Mouse (Mus musculus): ENCODE measurements around the gene Slc25a43. TPM values are rescaled to one million over a fixed set of nuclear protein-coding genes. Genes with fewer than 3 reads are reported as not detected.
A peak's percentile ranks its signal among the peaks of the same experiment; 100 is the strongest.

Slc25a43 gene
- 2.6 and 6.8 TPM in 2 replicates for polyA plus RNA-seq (2011; ENCODE audit: insufficient read length, low read depth, missing spikeins)

GRCm38 (mm10) chrX:36743503-36744101, at the start of gene Slc25a43:
Gene Slc25a43, plus strand, starts transcription at chrX:36743659.
- TF ChIP-seq CTCF (IDR thresholded peaks at IDR 0.05; ENCODE audit: borderline replicate concordance, insufficient read depth, low read length): no peak
- TF ChIP-seq POLR2A (IDR thresholded peaks at IDR 0.05; ENCODE audit: low read depth, low read length): 0 out of 2 replicates have a peak, but pooled peaks have one; percentile 31
- Histone ChIP-seq H3K4me1 (ENCODE audit: control insufficient read depth, insufficient read depth, low read length) (peaks cover 3% of the 10 kb centered on the region; the same call in 1 of the 2 replicates), H3K4me3 (ENCODE audit: insufficient read depth, low read length) (peak within 1 kb of the TSS; percentile 42), H3K27ac (ENCODE audit: insufficient read depth, low read length) (no peak within 1 kb of the TSS)

GRCm38 (mm10) chrX:36740124-36740951, 3.1 kb upstream of the Slc25a43 start:
- H3K4me1 ChIP-seq (ENCODE audit: control insufficient read depth, insufficient read depth, low read length): no peaks in the 10 kb centered on the region
- TF ChIP-seq POLR2A (IDR thresholded peaks at IDR 0.05; ENCODE audit: low read depth, low read length) (no peak), CTCF (IDR thresholded peaks at IDR 0.05; ENCODE audit: borderline replicate concordance, insufficient read depth, low read length) (no peak)

DNA sequence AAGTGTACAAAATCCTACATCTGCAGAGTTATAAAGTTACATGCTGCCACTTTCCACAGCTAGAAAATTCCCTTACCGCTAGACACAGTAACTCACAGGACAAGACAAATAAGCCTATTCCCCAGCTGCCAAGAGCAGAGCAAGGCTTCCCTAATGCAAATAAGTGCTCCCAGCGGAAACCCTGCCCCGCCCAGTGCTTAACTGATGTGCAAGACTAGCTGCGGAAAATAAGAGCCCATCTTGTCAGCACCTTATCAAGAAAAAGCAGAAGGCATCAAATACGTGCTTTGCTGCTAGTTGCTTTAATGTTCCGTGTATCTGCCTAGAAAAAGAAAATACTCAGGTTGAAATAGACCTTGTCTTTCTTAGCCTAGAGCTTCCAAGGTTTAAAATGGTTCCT, 2.2 kb upstream of the Slc25a43 start:
- H3K27ac ChIP-seq (ENCODE audit: insufficient read depth, low read length): no peak overlapping the region
- no peak for TF ChIP-seq POLR2A (IDR thresholded peaks at IDR 0.05; ENCODE audit: low read depth, low read length)
- TF ChIP-seq CTCF (IDR thresholded peaks at IDR 0.05; ENCODE audit: borderline replicate concordance, insufficient read depth, low read length): no peak
- no peak overlapping the region for H3K4me3 ChIP-seq (ENCODE audit: insufficient read depth, low read length)
- no peaks in the 10 kb centered on the region for H3K4me1 ChIP-seq (ENCODE audit: control insufficient read depth, insufficient read depth, low read length)

More at GRCm38 (mm10) chrX:36740124-36740951, 3.1 kb upstream of the Slc25a43 start:
- Histone ChIP-seq H3K4me3 (ENCODE audit: insufficient read depth, low read length) (no peak overlapping the region), H3K27ac (ENCODE audit: insufficient read depth, low read length) (no peak overlapping the region)

DNA sequence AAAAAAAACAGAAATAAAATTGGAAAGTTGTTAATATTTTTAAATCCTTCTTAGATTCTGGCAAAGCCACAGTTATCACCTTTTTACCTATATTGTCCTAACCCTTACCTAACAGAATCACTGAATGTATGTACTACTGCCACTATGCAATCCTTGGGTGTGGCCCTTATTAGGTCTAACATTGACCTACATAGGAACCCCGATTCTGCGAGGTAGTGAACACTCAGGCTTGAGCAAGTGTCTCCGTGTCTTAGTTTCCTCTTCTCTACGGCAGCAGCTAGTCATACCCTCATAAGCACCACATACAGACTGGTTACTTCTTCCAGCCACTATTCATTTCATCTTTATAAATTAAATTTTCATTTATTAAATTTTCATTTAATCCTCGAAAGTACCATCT, 715 bp upstream of the Slc25a43 start:
- Histone ChIP-seq H3K27ac (ENCODE audit: insufficient read depth, low read length) (no peak overlapping the region), H3K4me1 (ENCODE audit: control insufficient read depth, insufficient read depth, low read length) (no peaks in the 10 kb centered on the region), H3K4me3 (ENCODE audit: insufficient read depth, low read length) (no peak overlapping the region)
- TF ChIP-seq POLR2A (IDR thresholded peaks at IDR 0.05; ENCODE audit: low read depth, low read length) (no peak), CTCF (IDR thresholded peaks at IDR 0.05; ENCODE audit: borderline replicate concordance, insufficient read depth, low read length) (no peak)

GRCm38 (mm10) chrX:36744735-36745134, 1.3 kb downstream of the Slc25a43 start:
- Histone ChIP-seq H3K4me1 (ENCODE audit: control insufficient read depth, insufficient read depth, low read length) (peaks cover 3% of the 10 kb centered on the region), H3K4me3 (ENCODE audit: insufficient read depth, low read length) (no peak overlapping the region), H3K27ac (ENCODE audit: insufficient read depth, low read length) (no peak overlapping the region)
- TF ChIP-seq CTCF (IDR thresholded peaks at IDR 0.05; ENCODE audit: borderline replicate concordance, insufficient read depth, low read length) (no peak), POLR2A (IDR thresholded peaks at IDR 0.05; ENCODE audit: low read depth, low read length) (peak; percentile 31; the same call in 1 of the 2 replicates)

- Histone ChIP-seq H3K4me3 (ENCODE audit: insufficient read depth, low read length) (no peak overlapping the region), H3K27ac (ENCODE audit: insufficient read depth, low read length) (no peak overlapping the region), H3K4me1 (ENCODE audit: control insufficient read depth, insufficient read depth, low read length) (peaks cover 3% of the 10 kb centered on the region)
- TF ChIP-seq CTCF (IDR thresholded peaks at IDR 0.05; ENCODE audit: borderline replicate concordance, insufficient read depth, low read length): no peak
- TF ChIP-seq POLR2A (IDR thresholded peaks at IDR 0.05; ENCODE audit: low read depth, low read length): no peak
Observed at GRCm38 (mm10) chrX:36745333-36745732, 1.9 kb downstream of the Slc25a43 start.

- TF ChIP-seq POLR2A (IDR thresholded peaks at IDR 0.05; ENCODE audit: low read depth, low read length): no peak
- TF ChIP-seq CTCF (IDR thresholded peaks at IDR 0.05; ENCODE audit: borderline replicate concordance, insufficient read depth, low read length): no peak
- no peak overlapping the region for H3K27ac ChIP-seq (ENCODE audit: insufficient read depth, low read length)
Observed at GRCm38 (mm10) chrX:36746789-36747188, 3.3 kb downstream of the Slc25a43 start.

DNA sequence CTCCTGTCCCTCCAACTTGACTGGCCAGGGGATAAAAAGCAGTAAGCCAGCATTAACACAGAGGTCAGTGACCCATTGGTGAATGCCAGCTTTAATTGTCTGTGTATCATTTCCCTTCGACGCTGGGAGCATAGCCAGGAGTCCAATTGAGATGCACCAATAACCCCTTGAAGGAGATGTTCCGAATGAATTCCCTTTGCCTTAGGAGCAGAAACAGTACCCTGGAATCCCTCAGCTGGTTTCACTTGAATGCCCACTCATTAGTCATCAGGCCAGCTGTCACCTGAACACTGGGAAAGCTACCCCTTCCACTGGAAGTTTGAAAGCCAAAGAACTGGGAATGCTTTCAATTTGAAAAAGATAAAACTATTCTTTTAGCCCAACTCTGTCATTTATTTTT, 5.1 kb downstream of the Slc25a43 start:
- H3K4me3 ChIP-seq (ENCODE audit: insufficient read depth, low read length): no peak overlapping the region
- H3K4me1 ChIP-seq (ENCODE audit: control insufficient read depth, insufficient read depth, low read length): peaks cover 3% of the 10 kb centered on the region
- H3K27ac ChIP-seq (ENCODE audit: insufficient read depth, low read length): peak overlapping the region; percentile 81
- TF ChIP-seq POLR2A (IDR thresholded peaks at IDR 0.05; ENCODE audit: low read depth, low read length) (no peak), CTCF (IDR thresholded peaks at IDR 0.05; ENCODE audit: borderline replicate concordance, insufficient read depth, low read length) (no peak)

More at GRCm38 (mm10) chrX:36746789-36747188, 3.3 kb downstream of the Slc25a43 start:
- Histone ChIP-seq H3K4me1 (ENCODE audit: control insufficient read depth, insufficient read depth, low read length) (peaks cover 3% of the 10 kb centered on the region), H3K4me3 (ENCODE audit: insufficient read depth, low read length) (no peak overlapping the region)

DNA sequence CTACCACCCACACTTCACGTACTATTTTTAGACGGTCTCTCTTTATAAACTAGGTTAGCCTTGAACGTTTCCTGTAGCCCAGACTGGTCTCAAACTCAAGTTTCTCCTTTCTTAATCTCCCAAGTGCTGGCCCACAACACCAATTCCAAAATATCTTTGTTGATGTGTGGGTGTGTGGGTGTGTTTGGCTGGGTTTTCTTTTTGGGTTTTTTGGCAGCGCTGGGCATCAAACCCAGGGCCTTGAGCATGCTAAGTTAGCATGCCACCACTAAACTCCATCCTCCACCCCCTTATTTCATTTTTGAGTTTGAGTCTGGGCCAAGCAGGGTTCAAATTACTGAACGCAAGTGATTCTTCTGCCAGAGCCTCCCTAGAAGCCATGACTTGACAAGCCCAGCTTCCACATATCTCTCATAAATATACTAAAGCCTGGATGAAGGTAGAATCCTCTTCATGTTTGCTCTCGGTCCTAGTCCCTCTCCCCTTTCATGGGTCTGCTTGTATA, 5.9 kb downstream of the Slc25a43 start:
- no peak overlapping the region for H3K4me3 ChIP-seq (ENCODE audit: insufficient read depth, low read length)
- H3K4me1 ChIP-seq (ENCODE audit: control insufficient read depth, insufficient read depth, low read length): peaks cover 3% of the 10 kb centered on the region
- H3K27ac ChIP-seq (ENCODE audit: insufficient read depth, low read length): peak overlapping the region; percentile 81
- no peak for TF ChIP-seq CTCF (IDR thresholded peaks at IDR 0.05; ENCODE audit: borderline replicate concordance, insufficient read depth, low read length)
- TF ChIP-seq POLR2A (IDR thresholded peaks at IDR 0.05; ENCODE audit: low read depth, low read length): no peak
